Mouse (Mus musculus) 416B (cell line): ENCODE data around the gene Mrpl34.

ENCODE experiments used
- DNase-seq: peaks from one replicate; pipeline ENCODE4 v3.0.0; 2011; ENCODE audit warnings: low read depth

Gene Mrpl34

DNA sequence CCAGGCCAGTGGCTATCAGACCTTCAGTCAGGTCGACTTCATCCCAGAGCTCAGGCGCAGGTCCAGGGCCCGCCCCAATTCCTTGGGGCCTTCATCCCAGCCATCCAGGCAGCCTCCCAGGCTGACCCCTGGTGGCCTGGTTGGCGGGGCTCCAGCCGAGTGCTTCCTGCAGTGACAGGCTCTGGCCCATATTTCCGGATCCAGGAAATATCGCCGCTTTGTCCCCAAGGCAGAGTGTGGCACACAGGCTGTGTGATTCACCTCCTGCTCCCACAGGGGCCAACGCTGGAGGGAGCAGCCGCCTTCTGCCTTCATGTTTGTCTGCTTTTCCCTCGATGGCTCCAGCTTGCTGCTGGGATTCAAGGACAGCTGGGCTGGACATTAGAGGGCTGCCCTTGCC lies 31.7 kb downstream of the Mrpl34 start:
- peak; percentile 60 for DNase-seq

- no peak for DNase-seq
Observed at GRCm38 (mm10) chr8:71497077-71497645, 32.4 kb downstream of the Mrpl34 start.

DNA sequence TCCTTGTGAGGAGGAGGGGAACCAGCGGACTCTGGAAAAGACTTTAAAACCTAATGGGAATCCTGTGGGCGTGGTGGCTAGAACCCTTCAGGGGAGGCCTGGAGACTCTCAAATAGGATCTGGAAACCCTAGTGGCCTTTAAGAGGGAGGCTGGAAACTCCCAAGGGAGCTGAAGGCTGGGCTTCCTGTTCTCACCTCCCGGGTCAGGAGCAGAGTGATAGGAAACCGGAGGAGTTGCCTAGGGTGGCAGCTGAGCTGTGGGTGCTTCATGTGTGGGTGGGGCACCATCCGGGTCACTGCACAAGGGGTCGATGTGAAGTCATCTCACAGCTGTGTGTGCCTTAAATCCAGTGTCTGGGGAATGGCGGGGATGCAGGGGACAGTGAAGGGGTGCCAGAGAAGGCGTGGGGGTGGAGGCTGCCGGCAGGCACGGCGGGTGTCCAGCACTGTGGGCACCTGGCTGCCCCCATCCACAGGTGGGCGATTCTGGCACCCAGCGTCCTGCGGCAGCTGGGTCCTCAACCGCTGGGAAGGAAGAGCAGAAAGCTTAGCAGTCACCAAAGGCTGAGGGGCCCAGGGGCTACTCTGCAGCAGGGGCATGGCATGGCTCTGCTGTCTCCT lies 33.2 kb downstream of the Mrpl34 start:
- DNase-seq = no peak

GRCm38 (mm10) chr8:71498816-71499690 lies 34.3 kb downstream of the Mrpl34 start:
- no peak for DNase-seq

DNA sequence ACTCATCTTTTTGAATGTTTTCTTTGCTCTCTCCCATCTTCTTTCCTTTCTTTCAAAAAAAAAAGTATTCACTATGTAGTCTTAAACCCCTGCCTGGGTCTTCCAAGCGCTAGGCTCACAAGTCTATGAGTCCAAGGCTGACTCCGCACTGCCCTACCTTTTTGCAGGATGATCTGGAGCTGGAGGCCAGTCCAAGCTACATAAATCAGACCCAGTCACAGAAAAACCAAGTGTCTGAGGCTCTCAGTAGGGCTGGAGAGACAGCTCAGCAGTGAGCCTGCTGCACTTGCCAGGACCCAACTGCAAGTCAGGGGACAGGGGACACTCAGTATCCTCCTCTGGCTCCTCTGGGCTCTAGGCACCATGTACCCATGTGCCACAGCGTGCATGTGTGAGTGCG lies 39.6 kb downstream of the Mrpl34 start:
- no peak for DNase-seq

DNA sequence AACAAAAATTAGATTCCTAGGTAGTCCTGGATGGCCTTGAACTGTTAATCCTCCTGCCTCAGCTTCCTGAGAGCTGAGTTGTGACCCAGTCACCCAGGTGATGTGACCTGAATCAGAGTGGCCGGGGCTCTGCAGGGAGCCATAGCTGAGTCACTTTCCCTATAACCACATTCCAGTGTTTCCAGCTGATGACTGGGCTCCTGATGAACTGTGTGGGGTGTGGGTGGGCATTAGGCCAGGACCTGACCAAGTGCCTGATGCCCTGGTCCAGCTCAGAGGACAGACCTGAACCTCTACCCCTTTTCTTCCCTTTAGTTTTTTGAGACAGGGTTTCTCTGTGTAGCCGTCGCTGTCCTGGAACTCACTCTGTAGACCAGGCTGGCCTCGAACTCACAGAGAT lies 40.6 kb downstream of the Mrpl34 start:
- DNase-seq = peak; percentile 21

GRCm38 (mm10) chr8:71505979-71506378 lies 41.2 kb downstream of the Mrpl34 start:
- no peak for DNase-seq

GRCm38 (mm10) chr8:71507589-71508104 lies 42.9 kb downstream of the Mrpl34 start:
- DNase-seq = no peak

DNA sequence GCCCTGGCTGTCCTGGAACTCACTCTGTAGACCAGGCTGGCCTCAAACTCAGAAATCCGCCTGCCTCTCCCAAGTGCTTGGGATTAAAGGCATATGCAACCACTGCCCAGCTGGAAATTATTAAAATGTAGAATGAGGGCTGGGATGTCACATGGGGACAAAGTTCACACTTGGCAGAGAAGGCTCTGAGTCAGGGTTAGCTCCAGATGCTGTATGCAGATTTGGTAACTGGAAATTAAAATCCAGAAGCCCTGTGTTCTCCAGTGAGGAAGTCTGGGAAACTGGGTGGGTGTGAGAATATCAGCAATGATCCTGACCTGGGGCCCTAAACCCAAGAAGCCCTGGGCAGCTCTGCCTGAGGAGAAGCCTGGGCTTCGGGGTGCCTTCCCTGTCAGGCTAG lies 44.6 kb downstream of the Mrpl34 start:
- no peak for DNase-seq

- DNase-seq = peak; percentile 87
Observed at GRCm38 (mm10) chr8:71511644-71512043, 46.9 kb downstream of the Mrpl34 start, which contains the start of gene Plvap. Plvap (minus strand) TSS chr8:71511752.

GRCm38 (mm10) chr8:71513018-71513754 lies 48.4 kb downstream of the Mrpl34 start:
- peak; percentile 59 for DNase-seq

GRCm38 (mm10) chr8:71515043-71515442 lies 50.3 kb downstream of the Mrpl34 start:
- DNase-seq = peak; percentile 54
